Mouse (Mus musculus) liver, postnatal 0 days (tissue): ENCODE measurements at regions not wholly inside any gene's neighbourhood (a gene's known extent, or its start where the extent isn't known, plus 50 kb on each side); places are given as distances from the start of the nearest gene placed in this dataset.
A peak's percentile ranks its signal among the peaks of the same experiment; 100 is the strongest.

Experiments used
- CTCF ChIP-seq: sonication (generic); IDR thresholded peaks from 2 replicates; pipeline ENCODE4 v1.5.1; 2016; ENCODE audit warnings: antibody characterized with exemption, low read depth
- EP300 ChIP-seq: IDR thresholded peaks from 2 replicates; pipeline ENCODE4 v1.6.1; 2016; ENCODE audit warnings: antibody characterized with exemption, low read depth, mild to moderate bottlenecking

- TF ChIP-seq CTCF (no peak), EP300 (0 out of 2 replicates have a peak, but pooled peaks have one; percentile 4)
Measured at GRCm38 (mm10) chr2:170205591-170206441, 57.9 kb upstream of the Zfp217 start.
